Mouse (Mus musculus): ENCODE results near the gene Coro2b. TPM values are rescaled to one million over a fixed set of nuclear protein-coding genes. Genes with fewer than 3 reads are reported as not detected.

Coro2b gene
- polyA plus RNA-seq, 1 experiment from 2014 or later, result 15.3 TPM

- Histone ChIP-seq H3K27ac (ENCODE audit: low read depth, low read length) (no peak overlapping the region), H3K9ac (ENCODE audit: low read length) (no peak overlapping the region), H3K4me3 (ENCODE audit: low read depth, low read length) (no peak overlapping the region), H3K4me2 (no peak overlapping the region), H3K4me1 (ENCODE audit: control insufficient read depth, insufficient read depth, low read length) (peaks cover 16% of the 10 kb centered on the region), H3K9me3 (ENCODE audit: control insufficient read depth, low read length) (no peaks in the 10 kb centered on the region), H3K27me3 (ENCODE audit: control insufficient read depth, insufficient read depth, low read length) (no peaks in the 10 kb centered on the region), H3K36me3 (ENCODE audit: control insufficient read depth, insufficient read depth, low read length) (no peaks in the 10 kb centered on the region)
- DNase-seq (ENCODE audit: low spot score, missing footprints), result no peak
- ATAC-seq (ENCODE audit: low FRiP score), result no peak
- 91% methylated on average over 6 of the region's 6 CpGs for WGBS
Measured at GRCm38 (mm10) chr9:62556748-62557147, 19.9 kb upstream of the Coro2b start.

- 67% methylated on average over 5 of the region's 5 CpGs for WGBS
- Histone ChIP-seq H3K4me2 (no peak overlapping the region), H3K36me3 (ENCODE audit: control insufficient read depth, insufficient read depth, low read length) (no peaks in the 10 kb centered on the region), H3K9me3 (ENCODE audit: control insufficient read depth, low read length) (no peaks in the 10 kb centered on the region), H3K27me3 (ENCODE audit: control insufficient read depth, insufficient read depth, low read length) (no peaks in the 10 kb centered on the region), H3K27ac (ENCODE audit: low read depth, low read length) (no peak overlapping the region), H3K9ac (ENCODE audit: low read length) (no peak overlapping the region), H3K4me3 (ENCODE audit: low read depth, low read length) (no peak overlapping the region), H3K4me1 (ENCODE audit: control insufficient read depth, insufficient read depth, low read length) (peaks cover 16% of the 10 kb centered on the region)
- DNase-seq (ENCODE audit: low spot score, missing footprints), result peak; percentile 94
- no peak for ATAC-seq (ENCODE audit: low FRiP score)
Measured at GRCm38 (mm10) chr9:62555258-62555856, 18.5 kb upstream of the Coro2b start.

- 38% methylated on average over 3 of the region's 3 CpGs for WGBS
- Histone ChIP-seq H3K9me3 (ENCODE audit: control insufficient read depth, low read length) (no peaks in the 10 kb centered on the region), H3K9ac (ENCODE audit: low read length) (no peak overlapping the region), H3K4me2 (no peak overlapping the region), H3K36me3 (ENCODE audit: control insufficient read depth, insufficient read depth, low read length) (no peaks in the 10 kb centered on the region), H3K27me3 (ENCODE audit: control insufficient read depth, insufficient read depth, low read length) (no peaks in the 10 kb centered on the region), H3K27ac (ENCODE audit: low read depth, low read length) (no peak overlapping the region), H3K4me3 (ENCODE audit: low read depth, low read length) (no peak overlapping the region), H3K4me1 (ENCODE audit: control insufficient read depth, insufficient read depth, low read length) (peaks cover 16% of the 10 kb centered on the region)
- ATAC-seq (ENCODE audit: low FRiP score) (peak; percentile 83), DNase-seq (ENCODE audit: low spot score, missing footprints) (peak; percentile 92)
Measured at GRCm38 (mm10) chr9:62554606-62555005, 17.8 kb upstream of the Coro2b start.

GRCm38 (mm10) chr9:62553366-62553940 is 16.6 kb upstream of the Coro2b start:
- WGBS, result 33% methylated on average over 7 of the region's 7 CpGs
- Histone ChIP-seq H3K4me1 (ENCODE audit: control insufficient read depth, insufficient read depth, low read length) (peaks cover 16% of the 10 kb centered on the region), H3K4me2 (no peak overlapping the region), H3K27me3 (ENCODE audit: control insufficient read depth, insufficient read depth, low read length) (no peaks in the 10 kb centered on the region), H3K9me3 (ENCODE audit: control insufficient read depth, low read length) (no peaks in the 10 kb centered on the region), H3K27ac (ENCODE audit: low read depth, low read length) (no peak overlapping the region), H3K4me3 (ENCODE audit: low read depth, low read length) (no peak overlapping the region), H3K9ac (ENCODE audit: low read length) (no peak overlapping the region), H3K36me3 (ENCODE audit: control insufficient read depth, insufficient read depth, low read length) (no peaks in the 10 kb centered on the region)
- ATAC-seq (ENCODE audit: low FRiP score) (no peak), DNase-seq (ENCODE audit: low spot score, missing footprints) (peak; percentile 96)

- Histone ChIP-seq H3K4me3 (ENCODE audit: low read depth, low read length) (no peak overlapping the region), H3K9me3 (ENCODE audit: control insufficient read depth, low read length) (no peaks in the 10 kb centered on the region), H3K27ac (ENCODE audit: low read depth, low read length) (no peak overlapping the region), H3K4me2 (no peak overlapping the region), H3K27me3 (ENCODE audit: control insufficient read depth, insufficient read depth, low read length) (no peaks in the 10 kb centered on the region), H3K9ac (ENCODE audit: low read length) (no peak overlapping the region), H3K36me3 (ENCODE audit: control insufficient read depth, insufficient read depth, low read length) (no peaks in the 10 kb centered on the region), H3K4me1 (ENCODE audit: control insufficient read depth, insufficient read depth, low read length) (peaks cover 16% of the 10 kb centered on the region)
- WGBS, result 73% methylated on average over 3 of the region's 3 CpGs
- ATAC-seq (ENCODE audit: low FRiP score) (no peak), DNase-seq (ENCODE audit: low spot score, missing footprints) (peak; percentile 81)
Measured at GRCm38 (mm10) chr9:62551531-62551930, 14.7 kb upstream of the Coro2b start.

GRCm38 (mm10) chr9:62550661-62551093 is 13.8 kb upstream of the Coro2b start:
- Histone ChIP-seq H3K4me2 (no peak overlapping the region), H3K9me3 (ENCODE audit: control insufficient read depth, low read length) (no peaks in the 10 kb centered on the region), H3K4me1 (ENCODE audit: control insufficient read depth, insufficient read depth, low read length) (peaks cover 16% of the 10 kb centered on the region), H3K27ac (ENCODE audit: low read depth, low read length) (no peak overlapping the region), H3K9ac (ENCODE audit: low read length) (no peak overlapping the region), H3K27me3 (ENCODE audit: control insufficient read depth, insufficient read depth, low read length) (no peaks in the 10 kb centered on the region), H3K4me3 (ENCODE audit: low read depth, low read length) (no peak overlapping the region), H3K36me3 (ENCODE audit: control insufficient read depth, insufficient read depth, low read length) (no peaks in the 10 kb centered on the region)
- peak; percentile 87 for DNase-seq (ENCODE audit: low spot score, missing footprints)
- ATAC-seq (ENCODE audit: low FRiP score), result no peak
- WGBS, result 44% methylated on average over 11 of the region's 11 CpGs

- WGBS, result 6% methylated on average over 8 of the region's 8 CpGs
- Histone ChIP-seq H3K27me3 (ENCODE audit: control insufficient read depth, insufficient read depth, low read length) (no peaks in the 10 kb centered on the region), H3K4me3 (ENCODE audit: low read depth, low read length) (no peak overlapping the region), H3K4me2 (no peak overlapping the region), H3K36me3 (ENCODE audit: control insufficient read depth, insufficient read depth, low read length) (no peaks in the 10 kb centered on the region), H3K9me3 (ENCODE audit: control insufficient read depth, low read length) (no peaks in the 10 kb centered on the region), H3K4me1 (ENCODE audit: control insufficient read depth, insufficient read depth, low read length) (peaks cover 12% of the 10 kb centered on the region), H3K27ac (ENCODE audit: low read depth, low read length) (no peak overlapping the region), H3K9ac (ENCODE audit: low read length) (no peak overlapping the region)
- ATAC-seq (ENCODE audit: low FRiP score) (0 out of 2 replicates have a peak, but pooled peaks have one; percentile 15), DNase-seq (ENCODE audit: low spot score, missing footprints) (peak; percentile 99)
Measured at GRCm38 (mm10) chr9:62549809-62550208, 13.0 kb upstream of the Coro2b start.

GRCm38 (mm10) chr9:62547476-62547875 is 10.6 kb upstream of the Coro2b start:
- peak; percentile 35 for DNase-seq (ENCODE audit: low spot score, missing footprints)
- WGBS, result 64% methylated on average over 3 of the region's 3 CpGs
- H3K27me3 ChIP-seq (ENCODE audit: control insufficient read depth, insufficient read depth, low read length), result no peaks in the 10 kb centered on the region
- H3K4me2 ChIP-seq, result no peak overlapping the region
- H3K9me3 ChIP-seq (ENCODE audit: control insufficient read depth, low read length), result no peaks in the 10 kb centered on the region
- H3K4me3 ChIP-seq (ENCODE audit: low read depth, low read length), result no peak overlapping the region
- ATAC-seq (ENCODE audit: low FRiP score), result no peak
- no peak overlapping the region for H3K9ac ChIP-seq (ENCODE audit: low read length)
- no peaks in the 10 kb centered on the region for H3K4me1 ChIP-seq (ENCODE audit: control insufficient read depth, insufficient read depth, low read length)
- H3K36me3 ChIP-seq (ENCODE audit: control insufficient read depth, insufficient read depth, low read length), result no peaks in the 10 kb centered on the region
- no peak overlapping the region for H3K27ac ChIP-seq (ENCODE audit: low read depth, low read length)

- no peak overlapping the region for H3K4me3 ChIP-seq (ENCODE audit: low read depth, low read length)
- H3K27ac ChIP-seq (ENCODE audit: low read depth, low read length), result no peak overlapping the region
- peaks cover 8% of the 10 kb centered on the region; the same call in 1 of the 2 replicates for H3K4me1 ChIP-seq (ENCODE audit: control insufficient read depth, insufficient read depth, low read length)
- no peaks in the 10 kb centered on the region for H3K27me3 ChIP-seq (ENCODE audit: control insufficient read depth, insufficient read depth, low read length)
- no peak overlapping the region for H3K9ac ChIP-seq (ENCODE audit: low read length)
- no peaks in the 10 kb centered on the region for H3K36me3 ChIP-seq (ENCODE audit: control insufficient read depth, insufficient read depth, low read length)
- H3K9me3 ChIP-seq (ENCODE audit: control insufficient read depth, low read length), result no peaks in the 10 kb centered on the region
- 75% methylated on average over 10 of the region's 10 CpGs for WGBS
- H3K4me2 ChIP-seq, result no peak overlapping the region
- ATAC-seq (ENCODE audit: low FRiP score), result no peak
- peak; percentile 56 for DNase-seq (ENCODE audit: low spot score, missing footprints)
Measured at GRCm38 (mm10) chr9:62544856-62545255, 8.0 kb upstream of the Coro2b start.
